Mouse (Mus musculus): ENCODE data around the gene Gnat2. TPM values are rescaled to one million over a fixed set of nuclear protein-coding genes. Genes with fewer than 3 reads are reported as not detected.

Gnat2 gene
- polyA plus RNA-seq, 1 experiment = 0.03 TPM

- Histone ChIP-seq H3K36me3 (ENCODE audit: control insufficient read depth) (peaks cover 17% of the 10 kb centered on the region), H3K27me3 (ENCODE audit: control insufficient read depth) (no peaks in the 10 kb centered on the region), H3K4me1 (ENCODE audit: control insufficient read depth) (peaks cover 22% of the 10 kb centered on the region), H3K9me3 (ENCODE audit: control insufficient read depth, low read length) (no peaks in the 10 kb centered on the region), H3K4me3 (replicated peaks) (no peak overlapping the region)
- TF ChIP-seq TAL1 (IDR thresholded peaks at IDR 0.05; ENCODE audit: low read length) = no peak
- no peak for TF ChIP-seq GATA1 (IDR thresholded peaks at IDR 0.05; ENCODE audit: low read length)
These were observed 25.1 kb upstream of the Gnat2 start for GRCm38 (mm10) chr3:108067370-108067934.

- Histone ChIP-seq H3K4me1 (ENCODE audit: control insufficient read depth) (peaks cover 26% of the 10 kb centered on the region), H3K36me3 (ENCODE audit: control insufficient read depth) (peaks cover 31% of the 10 kb centered on the region), H3K4me3 (replicated peaks) (no peak overlapping the region), H3K9me3 (ENCODE audit: control insufficient read depth, low read length) (no peaks in the 10 kb centered on the region), H3K27me3 (ENCODE audit: control insufficient read depth) (no peaks in the 10 kb centered on the region)
- TF ChIP-seq GATA1 (IDR thresholded peaks at IDR 0.05; ENCODE audit: low read length) = no peak
- TF ChIP-seq TAL1 (IDR thresholded peaks at IDR 0.05; ENCODE audit: low read length) = no peak
These were observed 23.8 kb upstream of the Gnat2 start for GRCm38 (mm10) chr3:108068826-108069225.

- TF ChIP-seq TAL1 (IDR thresholded peaks at IDR 0.05; ENCODE audit: low read length) (no peak), GATA1 (IDR thresholded peaks at IDR 0.05; ENCODE audit: low read length) (no peak)
- no peaks in the 10 kb centered on the region for H3K27me3 ChIP-seq (ENCODE audit: control insufficient read depth)
- H3K9me3 ChIP-seq (ENCODE audit: control insufficient read depth, low read length) = no peaks in the 10 kb centered on the region
- peaks cover 36% of the 10 kb centered on the region for H3K36me3 ChIP-seq (ENCODE audit: control insufficient read depth)
- H3K4me3 ChIP-seq (replicated peaks) = no peak overlapping the region
- H3K4me1 ChIP-seq (ENCODE audit: control insufficient read depth) = peaks cover 30% of the 10 kb centered on the region
These were observed 23.2 kb upstream of the Gnat2 start for GRCm38 (mm10) chr3:108069231-108069870.

DNA sequence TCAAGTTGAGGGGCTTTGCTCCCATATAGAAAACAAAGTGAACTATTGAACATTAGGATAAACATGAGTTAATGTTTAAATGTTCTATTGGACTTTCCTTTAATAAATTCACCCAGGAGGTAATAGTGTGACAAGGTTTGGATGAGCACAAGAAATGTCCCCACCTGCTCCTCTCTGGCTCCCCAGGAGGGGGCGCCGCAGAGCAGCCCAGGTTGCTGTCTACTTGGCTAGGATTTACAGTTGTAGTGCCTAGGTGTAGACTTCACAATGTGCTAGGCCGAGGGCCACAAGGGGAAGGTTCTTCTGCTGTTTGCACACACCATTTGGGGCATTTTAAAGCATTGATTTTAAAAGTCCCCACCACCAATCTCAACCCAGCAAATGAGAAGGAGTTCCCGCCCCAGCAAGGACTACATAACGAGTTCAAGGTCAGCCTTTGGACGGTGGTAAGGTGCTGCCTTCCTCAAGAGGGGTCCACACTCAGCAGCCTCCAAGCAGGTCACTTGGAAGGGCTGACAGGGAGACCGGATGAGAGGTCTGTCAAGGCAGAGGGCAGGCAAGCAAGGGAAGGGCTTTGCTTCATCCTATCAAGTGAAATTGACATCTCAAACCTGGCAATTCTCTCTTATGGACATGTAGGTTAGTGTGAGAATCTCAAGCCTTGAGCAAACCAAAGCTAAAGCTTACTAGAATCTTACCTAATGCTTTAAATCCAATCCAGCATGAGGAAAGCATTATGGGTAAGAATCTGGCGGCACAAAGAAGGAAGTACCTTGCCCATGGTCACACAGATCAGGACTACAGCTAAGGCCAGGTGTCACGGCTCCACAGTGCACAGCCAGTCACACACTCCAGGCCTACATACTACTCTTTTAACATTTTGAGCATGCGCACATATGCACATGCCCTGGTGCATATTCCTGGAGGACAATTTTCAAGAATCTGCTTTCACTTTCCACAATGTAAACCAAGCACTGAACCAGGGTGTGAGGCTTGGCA lies 22.0 kb upstream of the Gnat2 start:
- Histone ChIP-seq H3K36me3 (ENCODE audit: control insufficient read depth) (peaks cover 48% of the 10 kb centered on the region), H3K9me3 (ENCODE audit: control insufficient read depth, low read length) (no peaks in the 10 kb centered on the region), H3K4me1 (ENCODE audit: control insufficient read depth) (peaks cover 32% of the 10 kb centered on the region), H3K27me3 (ENCODE audit: control insufficient read depth) (no peaks in the 10 kb centered on the region), H3K4me3 (replicated peaks) (no peak overlapping the region)
- TF ChIP-seq TAL1 (IDR thresholded peaks at IDR 0.05; ENCODE audit: low read length) = no peak
- TF ChIP-seq GATA1 (IDR thresholded peaks at IDR 0.05; ENCODE audit: low read length) = no peak

DNA sequence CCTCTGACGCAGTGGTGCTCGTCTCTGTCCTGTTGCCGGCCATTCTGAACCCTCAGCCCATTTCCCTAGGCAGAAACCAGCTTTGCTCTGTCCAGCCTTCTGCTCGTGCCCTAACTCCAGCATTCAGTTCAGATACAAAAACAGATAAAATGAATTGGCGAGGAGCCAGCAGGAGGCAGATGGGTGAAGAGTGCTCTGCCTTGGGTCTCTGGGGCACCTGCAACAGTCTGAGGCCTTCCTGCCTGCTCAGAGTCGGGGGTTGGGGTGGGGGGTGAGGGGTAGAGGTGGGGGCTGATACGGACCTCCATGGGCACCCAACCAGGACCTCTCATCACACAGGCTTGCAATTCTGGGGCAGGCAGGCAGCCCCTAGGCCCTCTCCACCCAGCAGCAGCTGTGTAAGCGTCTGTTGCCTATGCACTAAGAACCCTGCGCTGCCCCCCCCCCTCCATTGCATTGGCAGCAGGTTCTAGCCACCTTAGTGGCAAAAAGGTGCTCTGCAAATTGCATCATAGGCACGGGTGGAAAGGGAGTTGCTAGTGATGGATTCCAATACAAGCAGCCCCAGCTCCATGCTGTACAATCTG lies 19.5 kb upstream of the Gnat2 start:
- Histone ChIP-seq H3K4me1 (ENCODE audit: control insufficient read depth) (peaks cover 32% of the 10 kb centered on the region), H3K36me3 (ENCODE audit: control insufficient read depth) (peaks cover 73% of the 10 kb centered on the region), H3K27me3 (ENCODE audit: control insufficient read depth) (no peaks in the 10 kb centered on the region), H3K9me3 (ENCODE audit: control insufficient read depth, low read length) (no peaks in the 10 kb centered on the region), H3K4me3 (replicated peaks) (no peak overlapping the region)
- no peak for TF ChIP-seq TAL1 (IDR thresholded peaks at IDR 0.05; ENCODE audit: low read length)
- no peak for TF ChIP-seq GATA1 (IDR thresholded peaks at IDR 0.05; ENCODE audit: low read length)

DNA sequence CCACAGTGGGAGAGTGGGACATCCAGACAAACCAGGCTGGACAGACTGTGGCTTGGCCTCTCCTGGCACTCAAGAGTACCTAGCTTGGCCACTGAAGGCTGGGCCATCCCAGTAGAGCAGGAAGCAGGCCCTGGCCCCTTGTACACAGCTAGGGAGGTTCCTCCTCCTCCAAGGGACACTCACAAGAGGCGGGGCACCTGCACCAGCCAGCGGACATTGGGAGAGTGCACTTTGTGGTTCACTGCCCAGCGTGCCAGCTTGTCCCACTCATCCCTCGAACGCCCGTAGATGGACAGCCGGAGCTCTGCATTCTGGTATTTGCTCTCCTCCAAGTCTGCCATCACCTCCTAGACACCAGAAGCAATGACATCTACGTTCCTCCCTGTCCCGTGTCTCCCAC lies 15.8 kb upstream of the Gnat2 start:
- peaks cover 29% of the 10 kb centered on the region for H3K4me1 ChIP-seq (ENCODE audit: control insufficient read depth)
- H3K9me3 ChIP-seq (ENCODE audit: control insufficient read depth, low read length) = no peaks in the 10 kb centered on the region
- H3K36me3 ChIP-seq (ENCODE audit: control insufficient read depth) = peaks cover 97% of the 10 kb centered on the region
- H3K27me3 ChIP-seq (ENCODE audit: control insufficient read depth) = no peaks in the 10 kb centered on the region
- TF ChIP-seq GATA1 (IDR thresholded peaks at IDR 0.05; ENCODE audit: low read length) (no peak), TAL1 (IDR thresholded peaks at IDR 0.05; ENCODE audit: low read length) (no peak)
- no peak overlapping the region for H3K4me3 ChIP-seq (replicated peaks)

DNA sequence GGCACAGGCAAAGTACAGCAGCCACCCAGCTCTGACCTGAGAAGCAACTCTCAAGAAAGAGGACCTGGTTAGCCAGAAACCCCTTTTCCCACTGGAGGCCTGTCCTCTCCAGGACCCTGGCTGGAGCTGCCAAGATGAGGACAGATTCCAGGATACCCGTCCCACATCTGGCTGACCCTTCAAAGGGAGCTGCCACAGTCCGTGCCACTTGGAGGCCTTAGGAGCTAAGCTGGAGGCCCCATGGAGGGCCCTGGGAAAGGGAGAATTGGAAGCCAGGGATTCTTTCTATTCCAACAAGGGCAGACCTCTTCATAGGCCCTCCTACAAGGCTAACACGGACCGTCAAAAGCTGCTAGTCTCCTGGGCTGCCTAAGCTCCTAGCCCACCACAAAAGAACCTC lies 10.9 kb upstream of the Gnat2 start:
- peaks cover 82% of the 10 kb centered on the region for H3K36me3 ChIP-seq (ENCODE audit: control insufficient read depth)
- no peaks in the 10 kb centered on the region for H3K27me3 ChIP-seq (ENCODE audit: control insufficient read depth)
- TF ChIP-seq GATA1 (IDR thresholded peaks at IDR 0.05; ENCODE audit: low read length) (no peak), TAL1 (IDR thresholded peaks at IDR 0.05; ENCODE audit: low read length) (no peak)
- H3K4me3 ChIP-seq (replicated peaks) = no peak overlapping the region
- peaks cover 67% of the 10 kb centered on the region for H3K4me1 ChIP-seq (ENCODE audit: control insufficient read depth)
- no peaks in the 10 kb centered on the region for H3K9me3 ChIP-seq (ENCODE audit: control insufficient read depth, low read length)

GRCm38 (mm10) chr3:108082251-108082875 lies 10.2 kb upstream of the Gnat2 start:
- Histone ChIP-seq H3K4me3 (replicated peaks) (no peak overlapping the region), H3K9me3 (ENCODE audit: control insufficient read depth, low read length) (no peaks in the 10 kb centered on the region), H3K4me1 (ENCODE audit: control insufficient read depth) (peaks cover 74% of the 10 kb centered on the region), H3K27me3 (ENCODE audit: control insufficient read depth) (no peaks in the 10 kb centered on the region), H3K36me3 (ENCODE audit: control insufficient read depth) (peaks cover 75% of the 10 kb centered on the region)
- TF ChIP-seq GATA1 (IDR thresholded peaks at IDR 0.05; ENCODE audit: low read length) (no peak), TAL1 (IDR thresholded peaks at IDR 0.05; ENCODE audit: low read length) (no peak)
